Mouse (Mus musculus) CH12.LX (cell line): ENCODE measurements around the gene Ccdc8. TPM values are rescaled to one million over a fixed set of nuclear protein-coding genes. Genes with fewer than 3 reads are reported as not detected.

Experiments used
- DNase-seq: peaks from one replicate; pipeline ENCODE4 v3.0.0-alpha.2; 2013; ENCODE audit errors: extremely low read depth
- H3K27ac ChIP-seq: 2 replicates; pipeline ENCODE4 v1.5.1; 2012; ENCODE audit warnings: low read depth, mild to moderate bottlenecking, control low read depth, moderate library complexity; ENCODE audit not compliant: insufficient read depth
- H3K27me3 ChIP-seq: replicated peaks from 2 replicates; pipeline ENCODE3; 2012; ENCODE audit warnings: inconsistent platforms
- H3K36me3 ChIP-seq, 2 experiments: replicated peaks in 1 of 2; 2 replicates each; pipeline versions ENCODE3 to v1.6.1; 2012; ENCODE audit warnings: inconsistent platforms in 1 of 2, low read length in 1 of 2, mild to moderate bottlenecking in 1 of 2, mixed read lengths in 1 of 2, moderate library complexity in 1 of 2; ENCODE audit not compliant: control insufficient read depth in 1 of 2, insufficient read depth in 1 of 2
- H3K4me1 ChIP-seq, 2 experiments: 2 replicates each; pipeline ENCODE4 v1.6.1; 2012; ENCODE audit warnings: inconsistent platforms in 1 of 2, moderate library complexity in 1 of 2; ENCODE audit not compliant: insufficient read depth in 2 of 2, control insufficient read depth in 1 of 2
- H3K4me2 ChIP-seq: 2 replicates; pipeline ENCODE4 v1.6.1; 2012; ENCODE audit warnings: low read depth, mild to moderate bottlenecking, control low read depth; ENCODE audit not compliant: poor library complexity, insufficient read depth, severe bottlenecking
- H3K4me3 ChIP-seq, 3 experiments: fragments of 150-350 bp in 1 of 3; sonication (generic) in 1 of 3; replicated peaks in 1 of 3; 2 replicates each; pipeline versions ENCODE3 to v1.5.1; 2011 to 2012; ENCODE audit warnings: low read depth in 2 of 3, low read length in 2 of 3, mild to moderate bottlenecking in 2 of 3, moderate library complexity in 2 of 3, control low read depth in 1 of 3, improper control_type of control experiment in 1 of 3, inconsistent platforms in 1 of 3, mixed read lengths in 1 of 3; ENCODE audit not compliant: poor library complexity in 1 of 3
- H3K79me2 ChIP-seq: replicated peaks from 2 replicates; pipeline ENCODE4 v1.6.1; 2012; ENCODE audit warnings: mild to moderate bottlenecking, moderate library complexity; ENCODE audit not compliant: control insufficient read depth, poor library complexity, insufficient read depth, severe bottlenecking; ENCODE audit errors: extremely low read depth
- H3K9ac ChIP-seq: 2 replicates; pipeline ENCODE4 v1.6.1; 2012; ENCODE audit warnings: low read depth, mild to moderate bottlenecking, control low read depth, moderate library complexity; ENCODE audit not compliant: insufficient read depth
- H3K9me3 ChIP-seq: replicated peaks from 2 replicates; pipeline ENCODE3; 2012; ENCODE audit warnings: low read length, inconsistent platforms, mixed read lengths
- CHD2 ChIP-seq: IDR thresholded peaks from 2 replicates; pipeline ENCODE4 v1.6.1; 2011; ENCODE audit warnings: low read length, improper control_type of control experiment
- CTCF ChIP-seq, 2 experiments: IDR thresholded peaks in 1 of 2; conservative IDR thresholded peaks in 1 of 2; 2 replicates each; pipeline ENCODE4 v1.5.1; 2011 to 2012; ENCODE audit warnings: low read depth in 2 of 2, low read length in 2 of 2, improper control_type of control experiment in 1 of 2, inconsistent platforms in 1 of 2, mild to moderate bottlenecking in 1 of 2, moderate library complexity in 1 of 2
- ELF1 ChIP-seq: IDR thresholded peaks from 2 replicates; pipeline ENCODE4 v1.6.1; 2014; ENCODE audit warnings: low read depth, mild to moderate bottlenecking, inconsistent platforms, low read length, improper control_type of control experiment
- EP300 ChIP-seq: IDR thresholded peaks from 2 replicates; pipeline ENCODE4 v1.6.1; 2011; ENCODE audit warnings: low read length, improper control_type of control experiment
- KAT2A ChIP-seq: IDR thresholded peaks from 2 replicates; pipeline ENCODE4 v1.6.1; 2012; ENCODE audit warnings: low read length, improper control_type of control experiment, inconsistent platforms; ENCODE audit not compliant: insufficient replicate concordance
- MAX ChIP-seq: IDR thresholded peaks from 2 replicates; pipeline ENCODE4 v1.6.1; 2011; ENCODE audit warnings: low read length, improper control_type of control experiment
- MAZ ChIP-seq: IDR thresholded peaks from 2 replicates; pipeline ENCODE4 v1.6.1; 2012; ENCODE audit warnings: low read depth, mild to moderate bottlenecking, inconsistent platforms, low read length, improper control_type of control experiment, moderate library complexity
- MEF2A ChIP-seq: IDR thresholded peaks from 2 replicates; pipeline ENCODE4 v1.6.1; 2014; ENCODE audit warnings: low read depth, mild to moderate bottlenecking, inconsistent platforms, low read length, improper control_type of control experiment, borderline replicate concordance
- MYC ChIP-seq: IDR thresholded peaks from 2 replicates; pipeline ENCODE4 v1.6.1; 2011; ENCODE audit warnings: low read depth, mild to moderate bottlenecking, improper control_type of control experiment, low read length
- NELFE ChIP-seq: IDR thresholded peaks from 2 replicates; pipeline ENCODE4 v1.6.1; 2011; ENCODE audit warnings: low read depth, low read length, improper control_type of control experiment
- PAX5 ChIP-seq: IDR thresholded peaks from 2 replicates; pipeline ENCODE4 v1.6.1; 2012; ENCODE audit warnings: low read length, inconsistent platforms, mixed read lengths
- POLR2A ChIP-seq: IDR thresholded peaks from 2 replicates; pipeline ENCODE4 v1.6.1; 2011; ENCODE audit warnings: low read depth, mild to moderate bottlenecking, improper control_type of control experiment, low read length
- RAD21 ChIP-seq: IDR thresholded peaks from 2 replicates; pipeline ENCODE4 v1.6.1; 2011; ENCODE audit warnings: low read depth, mild to moderate bottlenecking, low read length, improper control_type of control experiment, moderate library complexity
- SMC3 ChIP-seq: IDR thresholded peaks from 2 replicates; pipeline ENCODE4 v1.6.1; 2011; ENCODE audit warnings: low read depth, low read length, improper control_type of control experiment
- TCF12 ChIP-seq: IDR thresholded peaks from 2 replicates; pipeline ENCODE4 v1.6.1; 2014; ENCODE audit warnings: low read depth, mild to moderate bottlenecking, inconsistent platforms, low read length, improper control_type of control experiment
- UBTF ChIP-seq: IDR thresholded peaks from 2 replicates; pipeline ENCODE4 v1.6.1; 2012; ENCODE audit warnings: low read depth, mild to moderate bottlenecking, inconsistent platforms, low read length, improper control_type of control experiment, moderate library complexity
- USF1 ChIP-seq: IDR thresholded peaks from 2 replicates; pipeline ENCODE4 v1.6.1; 2014; ENCODE audit warnings: low read depth, mild to moderate bottlenecking, inconsistent platforms, low read length, improper control_type of control experiment
- ZC3H11A ChIP-seq: IDR thresholded peaks from 2 replicates; pipeline ENCODE4 v1.6.1; 2012; ENCODE audit warnings: low read depth, mild to moderate bottlenecking, inconsistent platforms, low read length, improper control_type of control experiment
- ZNF384 ChIP-seq: IDR thresholded peaks from 2 replicates; pipeline ENCODE4 v1.6.1; 2012; ENCODE audit warnings: low read depth, low read length, improper control_type of control experiment, inconsistent platforms
- dilution Hi-C: fragments of 300-500 bp; cut with MboI; formaldehyde crosslinking; loops from 2 replicates; pipeline ENCODE4 v1.14.3; 2020; ENCODE audit warnings: low sequenced_read_pairs; ENCODE audit not compliant: extremely low pct_unique_long_range_greater_than_20kb, extremely low pct_ligation_motif_present
- in situ Hi-C: fragments of 300-500 bp; cut with MboI; formaldehyde crosslinking; loops from 3 replicates; pipeline ENCODE4 v1.14.3; 2019; ENCODE audit warnings: low sequenced_read_pairs, low pct_ligation_motif_present, low pct_unique_long_range_greater_than_20kb, mixed read lengths
- polyA plus RNA-seq: library from polyadenylated mRNA; unstranded; fragments of >175 nt; gene quantifications from 2 replicates; pipeline ENCODE4 v1.2.1, GENCODE M21; 2012; ENCODE audit warnings: low read depth; ENCODE audit not compliant: insufficient read length
- total RNA-seq, 2 experiments: library from RNA; depleted of rRNA; stranded (reverse); fragments of 300-350 nt in 1 of 2; fragments of >200 nt in 1 of 2; gene quantifications; 2 replicates each; pipeline ENCODE4 v1.2.3; 2012 to 2014

Gene Ccdc8
- total and polyA plus RNA-seq, 3 experiments = 0.04 to 0.16 TPM; not detected in 1

DNA sequence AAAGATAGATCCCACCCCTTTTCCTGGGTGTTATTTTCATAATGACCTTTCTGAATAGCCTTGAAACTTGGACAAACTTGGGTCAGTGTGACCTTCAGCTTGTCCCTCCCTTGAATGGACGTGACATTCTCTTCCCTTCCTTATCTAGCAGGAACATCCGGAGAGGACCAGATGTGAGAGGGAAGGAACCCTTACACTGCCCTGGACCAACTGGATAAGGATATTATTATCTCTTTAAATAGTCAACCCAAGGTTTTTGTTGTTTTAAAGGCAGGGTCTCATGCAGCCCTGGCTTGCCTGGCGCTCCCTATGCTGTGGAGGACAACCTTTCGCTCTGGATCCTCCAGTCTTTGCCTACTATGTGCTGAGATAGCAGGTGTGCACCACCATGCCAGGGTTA lies 6.7 kb downstream of the Ccdc8 start:
- H3K27me3 ChIP-seq = no peaks in the 10 kb centered on the region
- H3K4me1 ChIP-seq = peaks cover 0 to 10% of the 10 kb centered on the region in 2 experiments; a peak in 1 of 4 replicates
- no peak overlapping the region for H3K4me2 ChIP-seq
- peaks cover 11 to 40% of the 10 kb centered on the region in 2 experiments for H3K36me3 ChIP-seq
- no peak overlapping the region for H3K27ac ChIP-seq
- H3K79me2 ChIP-seq = no peaks in the 10 kb centered on the region
- H3K9ac ChIP-seq = no peak overlapping the region
- in situ Hi-C loops (loop anchor here (5.0 kb wide), 1 partner anchor 47 kb away; no protein-coding TSS in a partner anchor), dilution Hi-C loops (no loop called here)
- TF ChIP-seq ELF1 (no peak), EP300 (no peak), PAX5 (no peak), MYC (no peak), MEF2A (no peak), TCF12 (no peak), SMC3 (no peak), UBTF (no peak), ZNF384 (no peak), CHD2 (no peak), MAZ (no peak), POLR2A (no peak), USF1 (no peak), MAX (no peak), KAT2A (no peak)
- H3K9me3 ChIP-seq = no peaks in the 10 kb centered on the region
- DNase-seq = no peak
- no peak overlapping the region for H3K4me3 ChIP-seq

DNA sequence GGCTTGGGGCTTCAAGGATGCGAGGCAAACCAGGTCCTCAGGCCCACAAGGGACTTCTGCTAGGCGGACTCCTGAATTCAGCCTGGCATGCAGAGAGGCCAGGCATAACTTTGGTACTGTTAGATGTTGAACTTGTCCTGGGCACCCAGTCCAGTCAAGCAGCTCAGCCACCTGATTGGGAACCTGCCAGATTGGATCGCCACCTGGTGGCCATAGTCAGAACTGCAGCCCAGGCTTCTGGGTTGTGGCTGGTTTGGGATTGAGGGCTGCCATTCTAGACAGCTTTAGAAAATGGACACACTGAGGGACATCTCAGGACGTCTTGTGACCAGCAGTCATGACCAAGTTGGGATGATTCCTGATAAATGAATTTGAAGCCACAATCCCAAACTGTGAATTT lies 7.1 kb downstream of the Ccdc8 start:
- Histone ChIP-seq H3K4me1 (peaks cover 0 to 12% of the 10 kb centered on the region in 2 experiments; a peak in 1 of 4 replicates), H3K79me2 (no peaks in the 10 kb centered on the region), H3K9ac (no peak overlapping the region), H3K27ac (no peak overlapping the region), H3K9me3 (no peaks in the 10 kb centered on the region), H3K36me3 (peaks cover 13 to 44% of the 10 kb centered on the region in 2 experiments), H3K4me3 (no peak overlapping the region), H3K4me2 (no peak overlapping the region), H3K27me3 (no peaks in the 10 kb centered on the region)
- peak; percentile 74 for DNase-seq
- in situ Hi-C loops = loop anchor here (5.0 kb wide), 2 partner anchors 47 to 68 kb away; no protein-coding TSS in a partner anchor
- dilution Hi-C loops = no loop called here
- TF ChIP-seq SMC3 = peak; percentile 94
- peak; percentile 96 to 98 for TF ChIP-seq CTCF (conservative IDR thresholded peaks at IDR 0.05 in 1 of 2, IDR thresholded peaks at IDR 0.05 in 1 of 2; ENCODE audit: low read depth in 2 of 2, low read length in 2 of 2)
- TF ChIP-seq ZC3H11A = peak; percentile 52
- 0 out of 2 replicates have a peak, but pooled peaks have one; percentile 19 for TF ChIP-seq TCF12
- TF ChIP-seq RAD21 = peak; percentile 73
- TF ChIP-seq UBTF = no peak
- peak; percentile 40; the same call in 1 of the 2 replicates for TF ChIP-seq NELFE
- no peak for TF ChIP-seq KAT2A
